Mouse (Mus musculus) T-helper 17 cell (primary cell): ENCODE measurements at regions not wholly inside any gene's neighbourhood (a gene's known extent, or its start where the extent isn't known, plus 50 kb on each side); places are given as distances from the start of the nearest gene placed in this dataset.

ENCODE experiments used
- in situ Hi-C, 2 experiments: fragments of 300-600 bp; cut with MboI, MseI; formaldehyde crosslinking; loops; 1 replicate in 1 of 2; 2 replicates in 1 of 2; pipeline ENCODE4 v1.15.1; 2025; ENCODE audit warnings: high pct_unique_total_duplicates in 2 of 2

DNA sequence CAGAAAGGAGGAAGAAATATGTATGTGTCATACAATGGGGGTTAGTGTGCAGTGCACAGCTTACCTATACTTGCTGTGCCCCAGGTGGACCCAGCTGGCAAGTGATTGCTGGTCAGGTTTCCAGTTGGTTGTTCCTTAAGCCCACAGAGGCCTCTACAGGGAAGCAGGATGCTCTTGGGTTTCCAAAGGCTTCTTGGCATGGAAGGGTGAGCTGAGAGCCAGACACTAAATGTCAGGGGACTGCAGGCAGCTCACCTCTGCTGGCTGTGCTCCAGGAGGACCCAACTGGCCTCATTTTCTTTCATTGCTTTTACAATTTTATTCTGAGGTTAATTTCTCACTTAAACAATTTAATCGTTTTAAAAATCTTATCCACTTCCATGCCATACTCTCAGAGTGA is 108.1 kb downstream of the Gm10184 start:
- in situ Hi-C loops, result no loop called here

- in situ Hi-C loops, result no loop called here
Observed at GRCm38 (mm10) chr17:89777570-89777969, 132.7 kb downstream of the Gm10184 start.

DNA sequence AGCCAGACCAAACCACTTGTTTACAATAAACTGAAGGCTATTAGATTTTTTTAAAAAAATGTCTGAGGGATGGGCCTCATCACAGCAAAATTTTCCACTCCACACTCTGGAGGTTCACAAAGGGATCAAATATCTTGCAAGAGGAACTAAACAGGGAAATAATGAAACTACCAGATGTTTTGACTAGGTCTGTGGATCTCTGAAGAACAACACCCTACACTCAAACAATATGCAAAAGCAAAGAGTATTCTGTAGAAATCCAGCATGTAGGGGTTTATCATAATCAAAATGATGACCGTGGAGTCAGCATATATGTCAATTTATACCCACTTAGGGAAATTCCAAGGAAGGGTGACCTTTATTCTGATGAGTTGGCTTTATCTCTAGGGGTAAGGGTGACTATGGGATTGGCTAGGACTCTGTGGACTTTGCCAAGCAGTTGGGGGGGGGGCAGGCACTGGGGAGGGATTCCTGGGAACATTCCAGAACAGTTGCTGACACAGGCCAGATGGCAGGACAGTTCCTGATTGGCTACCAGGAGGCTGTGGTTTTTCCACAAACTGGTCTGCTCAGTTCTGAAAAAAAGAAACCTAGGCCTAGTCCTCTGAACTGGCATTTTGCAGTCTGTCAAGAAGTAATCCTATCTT is 143.9 kb downstream of the Gm10184 start:
- in situ Hi-C loops, result no loop called here

DNA sequence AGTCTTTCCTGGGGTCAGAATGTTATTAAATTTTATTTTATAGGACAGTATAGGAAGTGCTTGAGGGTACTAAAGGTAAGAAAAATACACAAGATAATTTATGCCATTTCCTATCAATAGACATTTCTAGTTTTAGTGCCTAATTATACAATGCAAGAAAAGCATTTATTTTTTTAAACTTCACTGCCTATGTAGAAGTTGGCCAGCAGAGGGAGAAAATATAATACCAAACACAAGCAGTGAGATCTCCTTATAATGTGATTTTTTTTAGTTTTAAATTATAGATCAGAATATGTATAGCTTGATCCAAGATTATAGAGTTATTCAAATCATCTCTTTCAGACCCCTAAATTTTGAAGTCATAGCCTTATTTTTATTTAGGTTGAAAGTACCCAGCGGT is 172.8 kb downstream of the Gm10184 start:
- in situ Hi-C loops, result no loop called here

DNA sequence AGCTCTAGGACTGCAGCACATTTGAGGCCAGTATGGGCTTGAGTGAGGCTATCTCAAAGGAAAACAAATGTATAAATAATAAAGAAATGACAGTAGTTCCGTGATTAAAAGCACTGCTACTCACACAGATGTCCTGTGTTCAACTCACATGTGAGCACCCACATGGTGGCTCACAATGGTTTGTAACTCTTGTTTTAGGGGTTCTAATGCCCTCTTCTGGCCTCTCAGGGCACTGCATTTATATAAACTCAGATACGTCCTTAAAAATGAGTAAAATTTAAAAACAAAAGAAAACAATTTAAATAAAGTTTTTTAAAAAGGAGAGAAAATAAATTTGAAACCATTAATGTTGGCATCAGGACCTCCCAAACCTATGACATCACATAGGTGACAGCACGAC is 184.7 kb downstream of the Gm10184 start:
- in situ Hi-C loops, result no loop called here

GRCm38 (mm10) chr17:89681798-89682197 is 228.5 kb downstream of the Gm10184 start:
- in situ Hi-C loops, result no loop called here

DNA sequence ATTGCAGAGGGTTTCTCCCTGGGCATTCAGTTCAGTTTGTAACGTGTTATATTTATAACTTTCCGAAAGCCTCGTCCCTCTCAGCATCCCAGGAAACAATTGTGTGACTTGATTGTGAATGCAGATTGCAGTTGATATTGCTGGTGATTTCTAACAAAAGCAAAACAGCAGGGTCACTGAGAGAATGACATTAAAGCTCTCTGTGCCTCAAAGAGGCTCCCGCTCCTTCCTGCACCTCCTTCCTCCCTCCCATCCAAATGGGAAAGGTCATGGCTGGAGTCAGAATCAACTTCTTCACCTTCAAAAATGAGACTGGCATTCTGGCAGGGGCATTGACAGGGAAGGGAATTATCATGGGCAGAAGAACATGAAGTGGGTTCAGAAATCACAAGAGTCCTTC is 251.9 kb downstream of the Gm10184 start:
- in situ Hi-C loops, result no loop called here

DNA sequence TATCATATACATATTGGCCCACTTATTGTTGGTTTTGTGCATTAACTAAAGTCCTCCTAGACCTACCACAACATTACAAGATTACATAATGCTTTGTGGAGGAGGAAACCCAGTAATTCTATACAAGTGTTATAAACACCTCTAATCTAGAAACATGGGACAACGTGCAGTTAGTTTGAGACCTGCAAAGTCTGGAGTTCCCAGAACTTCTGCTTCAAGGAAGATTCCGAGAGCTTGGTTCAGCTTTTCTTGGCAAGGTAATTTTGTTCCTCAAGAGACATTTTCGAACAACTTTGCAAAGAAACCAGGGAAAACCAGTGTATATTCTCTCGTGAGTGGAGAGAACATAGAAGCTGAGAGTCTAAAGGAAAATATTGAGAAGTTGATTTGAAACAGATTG is 254.0 kb downstream of the Gm10184 start:
- in situ Hi-C loops, result no loop called here

GRCm38 (mm10) chr17:89654089-89654813 is 256.0 kb downstream of the Gm10184 start:
- in situ Hi-C loops, result no loop called here

DNA sequence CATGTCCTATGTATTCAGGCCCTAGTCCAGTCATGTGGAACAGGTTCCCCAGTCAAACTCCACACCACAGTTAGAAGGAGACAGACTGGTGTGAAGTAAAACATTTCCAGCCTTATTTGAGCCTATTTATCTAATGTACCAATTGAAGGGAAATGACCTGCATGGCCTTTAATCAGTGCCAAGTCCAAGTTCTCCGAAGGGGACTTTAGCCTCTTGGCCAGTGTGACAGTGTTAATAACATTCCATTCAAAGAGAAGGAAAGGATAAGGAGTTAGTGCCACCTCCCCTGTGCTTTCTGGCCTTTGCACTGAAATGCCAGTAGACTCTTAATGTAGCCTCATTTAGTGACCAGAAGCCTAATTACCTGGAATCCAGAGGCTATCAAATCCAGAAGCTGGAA is 264.2 kb downstream of the Gm10184 start:
- in situ Hi-C loops, result loop anchor here in 1 of 2 experiments (25.0 kb wide), 1 partner anchor 841 kb away; no protein-coding TSS in a partner anchor
